Mouse (Mus musculus): ENCODE data around the gene Myod1.

The Myod1 gene

GRCm38 (mm10) chr7:46376172-46377007 is at the start of gene Myod1:
Myod1 (plus strand) TSS chr7:46376474.
- DNase-seq: no peak

- DNase-seq: no peak
Measured at GRCm38 (mm10) chr7:46327896-46328295, 48.4 kb upstream of the Myod1 start.

GRCm38 (mm10) chr7:46337397-46337796 is 38.9 kb upstream of the Myod1 start:
- DNase-seq: no peak

GRCm38 (mm10) chr7:46339818-46340217 is 36.5 kb upstream of the Myod1 start:
- no peak for DNase-seq

- no peak for DNase-seq
Measured at GRCm38 (mm10) chr7:46340295-46340694, 36.0 kb upstream of the Myod1 start.

- DNase-seq: no peak
Measured at GRCm38 (mm10) chr7:46341471-46341870, 34.8 kb upstream of the Myod1 start.

GRCm38 (mm10) chr7:46347692-46348091 is 28.6 kb upstream of the Myod1 start:
- DNase-seq: no peak

- DNase-seq: no peak
Measured at GRCm38 (mm10) chr7:46348813-46349212, 27.5 kb upstream of the Myod1 start.

GRCm38 (mm10) chr7:46350119-46350702 is 26.1 kb upstream of the Myod1 start:
- DNase-seq: no peak

GRCm38 (mm10) chr7:46352748-46353147 is 23.5 kb upstream of the Myod1 start:
- DNase-seq: no peak

- DNase-seq: no peak
Measured at GRCm38 (mm10) chr7:46353216-46353615, 23.1 kb upstream of the Myod1 start.

GRCm38 (mm10) chr7:46353875-46354274 is 22.4 kb upstream of the Myod1 start:
- no peak for DNase-seq

- no peak for DNase-seq
Measured at GRCm38 (mm10) chr7:46361776-46362175, 14.5 kb upstream of the Myod1 start.

- DNase-seq: no peak
Measured at GRCm38 (mm10) chr7:46364154-46364553, 12.1 kb upstream of the Myod1 start.

GRCm38 (mm10) chr7:46365810-46366209 is 10.5 kb upstream of the Myod1 start:
- no peak for DNase-seq

GRCm38 (mm10) chr7:46371104-46371503 is 5.2 kb upstream of the Myod1 start:
- no peak for DNase-seq

- no peak for DNase-seq
Measured at GRCm38 (mm10) chr7:46377008-46377346, 703 bp downstream of the Myod1 start.

GRCm38 (mm10) chr7:46378123-46378522 is 1.8 kb downstream of the Myod1 start:
- DNase-seq: no peak

- peak; percentile 49 for DNase-seq
Measured at GRCm38 (mm10) chr7:46378983-46379382, 2.7 kb downstream of the Myod1 start.

- no peak for DNase-seq
Measured at GRCm38 (mm10) chr7:46380625-46381024, 4.4 kb downstream of the Myod1 start.

- DNase-seq: no peak
Measured at GRCm38 (mm10) chr7:46387430-46387829, 11.2 kb downstream of the Myod1 start.

GRCm38 (mm10) chr7:46389456-46390085 is 13.3 kb downstream of the Myod1 start:
- no peak for DNase-seq

- DNase-seq: no peak
Measured at GRCm38 (mm10) chr7:46390226-46390625, 14.0 kb downstream of the Myod1 start.

- DNase-seq: no peak
Measured at GRCm38 (mm10) chr7:46391701-46392100, 15.4 kb downstream of the Myod1 start.
